Mouse (Mus musculus): ENCODE measurements at regions not wholly inside any gene's neighbourhood (a gene's known extent, or its start where the extent isn't known, plus 50 kb on each side); places are given as distances from the start of the nearest gene placed in this dataset.

DNA sequence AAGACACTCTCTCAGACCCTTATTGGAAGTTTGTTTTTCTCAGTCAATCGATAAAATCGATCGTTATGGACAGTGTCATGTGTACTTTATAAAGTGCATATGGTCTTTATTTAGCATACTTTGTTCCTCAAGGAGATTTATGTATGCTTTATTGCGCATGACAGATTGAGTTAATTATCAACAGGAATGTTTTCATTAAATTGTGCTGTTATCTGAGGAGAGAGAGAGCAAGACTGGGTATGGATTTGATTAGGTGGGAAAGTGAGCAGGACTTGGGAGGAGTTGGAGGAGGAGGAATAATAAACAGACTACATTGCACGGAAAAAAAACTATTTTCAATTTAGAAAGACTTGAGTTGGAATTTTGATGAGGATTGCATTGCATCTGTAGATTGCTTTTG is 183.8 kb upstream of the Sstr1 start:
- H3K4me2 ChIP-seq (replicated peaks; ENCODE audit: low read depth, low read length), result no peak overlapping the region
- H3K9me3 ChIP-seq (ENCODE audit: control insufficient read depth, low read length), result no peaks in the 10 kb centered on the region
- H3K27me3 ChIP-seq (ENCODE audit: control insufficient read depth, insufficient read depth, low read length), result no peaks in the 10 kb centered on the region
- H3K36me3 ChIP-seq (ENCODE audit: control insufficient read depth, insufficient read depth, low read length), result no peaks in the 10 kb centered on the region
- ATAC-seq (ENCODE audit: low FRiP score), result no peak
- no peak overlapping the region for H3K4me3 ChIP-seq (ENCODE audit: low read depth, low read length)
- DNase-seq (ENCODE audit: low spot score), result no peak
- no peaks in the 10 kb centered on the region for H3K4me1 ChIP-seq (replicated peaks; ENCODE audit: control insufficient read depth, insufficient read depth, low read length)
- no peak overlapping the region for H3K9ac ChIP-seq (ENCODE audit: low read depth, low read length)
- no peak overlapping the region for H3K27ac ChIP-seq (ENCODE audit: low read depth, low read length)
- 75% methylated on average over 5 of the region's 5 CpGs for WGBS

GRCm38 (mm10) chr12:58056368-58056860 is 155.2 kb upstream of the Sstr1 start:
- Histone ChIP-seq H3K27me3 (ENCODE audit: control insufficient read depth, insufficient read depth, low read length) (no peaks in the 10 kb centered on the region), H3K4me2 (replicated peaks; ENCODE audit: low read depth, low read length) (no peak overlapping the region), H3K9me3 (ENCODE audit: control insufficient read depth, low read length) (no peaks in the 10 kb centered on the region), H3K4me1 (replicated peaks; ENCODE audit: control insufficient read depth, insufficient read depth, low read length) (no peaks in the 10 kb centered on the region), H3K36me3 (ENCODE audit: control insufficient read depth, insufficient read depth, low read length) (no peaks in the 10 kb centered on the region), H3K4me3 (ENCODE audit: low read depth, low read length) (no peak overlapping the region), H3K27ac (ENCODE audit: low read depth, low read length) (no peak overlapping the region), H3K9ac (ENCODE audit: low read depth, low read length) (no peak overlapping the region)
- WGBS, result 84% methylated on average over 8 of the region's 8 CpGs
- ATAC-seq (ENCODE audit: low FRiP score) (no peak), DNase-seq (ENCODE audit: low spot score) (no peak)

DNA sequence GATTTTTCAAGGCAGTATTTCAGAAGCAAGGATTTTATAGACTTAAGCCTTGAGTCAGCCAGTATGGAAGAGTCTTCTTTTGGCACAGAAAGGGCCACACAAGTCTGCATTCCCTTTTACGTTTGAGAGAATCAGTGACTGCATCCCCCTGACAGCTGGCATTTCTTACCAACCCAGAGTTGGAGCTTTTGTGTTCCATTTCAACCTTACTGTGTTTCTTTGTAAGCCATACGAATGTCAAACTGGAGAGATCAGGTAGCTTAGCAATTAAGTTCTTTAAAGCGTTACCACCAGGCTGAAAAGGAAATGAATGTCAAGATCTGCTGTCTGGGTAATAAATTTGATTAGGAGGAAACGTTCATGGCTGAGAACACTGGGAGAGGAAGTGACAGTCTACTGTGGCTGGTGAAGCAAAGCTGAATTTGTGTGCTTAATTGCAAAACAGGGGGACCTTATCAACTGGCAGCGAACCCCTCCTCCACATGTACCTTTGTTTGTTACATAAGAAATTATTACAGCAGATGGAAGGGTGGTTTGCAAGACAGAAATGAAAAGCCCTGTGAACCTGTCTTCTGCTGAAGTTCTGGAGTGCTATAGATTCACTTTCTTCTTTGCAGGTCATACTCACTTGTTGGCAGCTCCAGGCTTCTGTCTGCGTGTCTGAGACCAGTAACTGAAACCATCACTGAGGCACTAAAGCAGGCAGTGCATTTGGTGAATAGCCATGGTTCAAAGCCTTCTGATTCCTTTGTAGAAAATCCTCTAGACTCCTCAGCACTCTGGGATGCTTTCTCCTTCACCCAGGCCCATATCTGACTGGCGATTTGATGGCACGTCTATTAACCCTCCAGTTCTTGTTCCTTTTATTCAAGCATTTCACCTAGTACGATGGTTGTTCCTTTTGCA is 144.0 kb upstream of the Sstr1 start:
- Histone ChIP-seq H3K27ac (ENCODE audit: low read depth, low read length) (no peak overlapping the region), H3K9ac (ENCODE audit: low read depth, low read length) (no peak overlapping the region), H3K4me3 (ENCODE audit: low read depth, low read length) (no peak overlapping the region), H3K4me1 (replicated peaks; ENCODE audit: control insufficient read depth, insufficient read depth, low read length) (no peaks in the 10 kb centered on the region), H3K36me3 (ENCODE audit: control insufficient read depth, insufficient read depth, low read length) (no peaks in the 10 kb centered on the region), H3K9me3 (ENCODE audit: control insufficient read depth, low read length) (no peaks in the 10 kb centered on the region), H3K27me3 (ENCODE audit: control insufficient read depth, insufficient read depth, low read length) (no peaks in the 10 kb centered on the region), H3K4me2 (replicated peaks; ENCODE audit: low read depth, low read length) (no peak overlapping the region)
- DNase-seq (ENCODE audit: low spot score), result no peak
- WGBS, result 79% methylated on average over 9 of the region's 9 CpGs
- ATAC-seq (ENCODE audit: low FRiP score), result no peak

- Histone ChIP-seq H3K4me1 (replicated peaks; ENCODE audit: control insufficient read depth, insufficient read depth, low read length) (no peaks in the 10 kb centered on the region), H3K4me2 (replicated peaks; ENCODE audit: low read depth, low read length) (no peak overlapping the region), H3K27me3 (ENCODE audit: control insufficient read depth, insufficient read depth, low read length) (no peaks in the 10 kb centered on the region), H3K36me3 (ENCODE audit: control insufficient read depth, insufficient read depth, low read length) (no peaks in the 10 kb centered on the region), H3K4me3 (ENCODE audit: low read depth, low read length) (no peak overlapping the region), H3K9ac (ENCODE audit: low read depth, low read length) (no peak overlapping the region), H3K27ac (ENCODE audit: low read depth, low read length) (no peak overlapping the region), H3K9me3 (ENCODE audit: control insufficient read depth, low read length) (no peaks in the 10 kb centered on the region)
- WGBS, result 76% methylated on average over 1 of the region's 1 CpGs
- DNase-seq (ENCODE audit: low spot score) (no peak), ATAC-seq (ENCODE audit: low FRiP score) (no peak)
These were observed 124.3 kb upstream of the Sstr1 start for GRCm38 (mm10) chr12:58087311-58087710.

- Histone ChIP-seq H3K4me3 (ENCODE audit: low read depth, low read length) (no peak overlapping the region), H3K9ac (ENCODE audit: low read depth, low read length) (no peak overlapping the region), H3K27me3 (ENCODE audit: control insufficient read depth, insufficient read depth, low read length) (no peaks in the 10 kb centered on the region), H3K27ac (ENCODE audit: low read depth, low read length) (no peak overlapping the region), H3K4me1 (replicated peaks; ENCODE audit: control insufficient read depth, insufficient read depth, low read length) (no peaks in the 10 kb centered on the region), H3K4me2 (replicated peaks; ENCODE audit: low read depth, low read length) (no peak overlapping the region), H3K36me3 (ENCODE audit: control insufficient read depth, insufficient read depth, low read length) (no peaks in the 10 kb centered on the region), H3K9me3 (ENCODE audit: control insufficient read depth, low read length) (no peaks in the 10 kb centered on the region)
- no peak for ATAC-seq (ENCODE audit: low FRiP score)
- peak; percentile 6 for DNase-seq (ENCODE audit: low spot score)
- WGBS, result 45% methylated on average over 3 of the region's 3 CpGs
These were observed 98.9 kb upstream of the Sstr1 start for GRCm38 (mm10) chr12:58112643-58113042.

DNA sequence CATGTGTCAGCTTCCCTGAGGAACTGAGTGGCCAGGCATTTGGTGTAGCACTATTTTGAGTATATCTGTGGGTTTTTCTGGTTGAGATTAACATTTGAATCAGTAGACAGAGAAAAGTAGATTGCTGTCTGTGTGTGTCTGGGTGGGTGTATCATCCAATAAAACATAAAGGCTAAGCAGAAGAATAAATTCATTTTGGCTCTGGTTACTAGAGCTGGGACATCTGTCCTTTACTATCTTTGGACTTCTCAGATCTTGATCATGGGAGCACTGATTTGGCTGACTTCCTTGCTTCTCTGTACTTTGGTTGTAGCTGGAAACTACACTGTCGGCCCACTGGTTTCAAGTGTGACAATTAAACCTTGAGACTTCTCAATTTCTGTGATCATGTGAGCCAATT is 72.5 kb upstream of the Sstr1 start:
- H3K9ac ChIP-seq (ENCODE audit: low read depth, low read length), result no peak overlapping the region
- H3K27ac ChIP-seq (ENCODE audit: low read depth, low read length), result no peak overlapping the region
- ATAC-seq (ENCODE audit: low FRiP score) (no peak), DNase-seq (ENCODE audit: low spot score) (no peak)
- no peaks in the 10 kb centered on the region for H3K27me3 ChIP-seq (ENCODE audit: control insufficient read depth, insufficient read depth, low read length)
- no peaks in the 10 kb centered on the region for H3K4me1 ChIP-seq (replicated peaks; ENCODE audit: control insufficient read depth, insufficient read depth, low read length)
- H3K36me3 ChIP-seq (ENCODE audit: control insufficient read depth, insufficient read depth, low read length), result no peaks in the 10 kb centered on the region
- no peak overlapping the region for H3K4me3 ChIP-seq (ENCODE audit: low read depth, low read length)
- H3K4me2 ChIP-seq (replicated peaks; ENCODE audit: low read depth, low read length), result no peak overlapping the region
- 87% methylated on average over 1 of the region's 1 CpGs for WGBS
- H3K9me3 ChIP-seq (ENCODE audit: control insufficient read depth, low read length), result no peaks in the 10 kb centered on the region

DNA sequence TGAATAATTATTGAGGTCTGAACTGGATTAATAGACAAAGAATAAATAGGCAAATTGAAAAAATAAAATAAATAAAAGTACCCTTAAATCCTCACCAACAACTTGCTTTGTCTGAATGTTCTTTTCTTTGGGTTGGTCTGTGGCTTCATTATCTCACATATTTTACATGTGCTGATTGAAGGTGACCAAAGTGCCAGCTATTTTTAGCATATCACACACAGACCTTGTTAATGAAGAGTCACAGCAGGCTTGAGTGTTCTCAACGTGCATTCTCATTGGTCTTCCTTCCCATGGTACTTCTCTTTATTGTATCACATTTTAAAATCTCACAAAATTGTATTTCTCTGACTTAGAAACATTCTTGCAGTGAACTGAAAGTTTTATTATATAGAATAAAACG is 59.7 kb upstream of the Sstr1 start:
- ATAC-seq (ENCODE audit: low FRiP score) (no peak), DNase-seq (ENCODE audit: low spot score) (no peak)
- Histone ChIP-seq H3K27me3 (ENCODE audit: control insufficient read depth, insufficient read depth, low read length) (no peaks in the 10 kb centered on the region), H3K27ac (ENCODE audit: low read depth, low read length) (no peak overlapping the region), H3K4me2 (replicated peaks; ENCODE audit: low read depth, low read length) (no peak overlapping the region), H3K9ac (ENCODE audit: low read depth, low read length) (no peak overlapping the region), H3K4me1 (replicated peaks; ENCODE audit: control insufficient read depth, insufficient read depth, low read length) (no peaks in the 10 kb centered on the region), H3K36me3 (ENCODE audit: control insufficient read depth, insufficient read depth, low read length) (no peaks in the 10 kb centered on the region), H3K4me3 (ENCODE audit: low read depth, low read length) (no peak overlapping the region), H3K9me3 (ENCODE audit: control insufficient read depth, low read length) (no peaks in the 10 kb centered on the region)
- WGBS, result 78% methylated on average over 2 of the region's 2 CpGs
